ENCODE assay signal across 11 mouse cellular contexts in the genomic region with DNA sequence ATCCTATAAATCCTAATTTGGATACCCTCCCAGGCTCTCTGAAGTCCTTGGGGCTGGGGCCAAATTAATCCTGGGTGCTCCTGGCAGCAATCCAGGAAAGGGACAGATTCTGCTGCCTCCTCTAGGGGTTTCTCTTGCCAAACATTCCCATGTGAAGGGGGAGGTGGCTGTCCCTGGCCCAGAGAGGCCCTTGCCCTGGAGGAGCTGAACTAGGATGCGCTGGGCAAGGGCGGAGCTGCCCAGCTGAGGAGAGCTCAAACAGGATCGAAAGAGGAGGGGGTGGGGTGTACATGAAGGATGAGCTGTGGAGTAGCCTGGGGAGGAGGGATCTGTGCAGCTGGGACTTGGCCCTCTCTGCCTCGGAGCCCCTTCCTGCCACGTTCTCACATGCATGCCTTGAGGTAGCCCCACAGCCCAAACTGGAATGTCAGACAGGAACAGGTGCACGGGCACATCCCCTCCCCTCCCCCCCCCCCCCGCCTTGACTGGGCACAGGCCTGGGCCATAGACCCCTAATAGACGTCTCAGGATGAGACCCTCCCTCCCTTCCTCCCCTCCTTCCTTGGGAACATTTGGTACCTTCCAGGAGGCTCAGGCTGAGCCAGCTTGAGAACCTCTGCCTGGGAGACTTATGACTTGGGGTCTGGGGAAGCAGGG.
A peak's percentile ranks its signal among the peaks of the same experiment; 100 is the strongest.
DNase-seq lines count a peak whose midpoint lies in the region; ATAC-seq and TF ChIP-seq lines count a peak whose summit lies in the region.
"Had no signal": no experiment of that assay in that cellular context is flagged by ENCODE, and none has a peak within 500 bp of the region (broad histone marks: within the 10 kb centered on the region; RNA-seq: fewer than 3 reads in every experiment).

No protein-coding gene starts in this region.

- no peaks in the 10 kb centered on the region for H3K36me3 ChIP-seq in intestine, embryonic 14.5 days (ENCODE audit: control insufficient read depth, insufficient read depth, low read length)
- H3K36me3 ChIP-seq in intestine, postnatal 0 days (ENCODE audit: control insufficient read depth, insufficient read depth), result no peaks in the 10 kb centered on the region
- no peaks in the 10 kb centered on the region for H3K36me3 ChIP-seq in hindbrain, embryonic 10.5 days
- H3K36me3 ChIP-seq in liver, embryonic 12.5 days, result no peaks in the 10 kb centered on the region
- H3K36me3 ChIP-seq: heart, embryonic 13.5 days had no signal

- H3K27ac ChIP-seq in intestine, embryonic 14.5 days (ENCODE audit: low read depth), result no peak overlapping the region
- no peak overlapping the region for H3K27ac ChIP-seq in intestine, postnatal 0 days (ENCODE audit: low read depth, low read length)
- peak overlapping the region; percentile 79 for H3K27ac ChIP-seq in hindbrain, embryonic 10.5 days
- H3K27ac ChIP-seq in liver, embryonic 12.5 days, result no peak overlapping the region
- H3K27ac ChIP-seq: heart, embryonic 13.5 days had no signal

- 5% methylated on average over 7 of the region's 8 CpGs for WGBS in intestine, embryonic 14.5 days
- 12% methylated on average over 5 of the region's 8 CpGs for WGBS in intestine, postnatal 0 days
- 8% methylated on average over 7 of the region's 8 CpGs for WGBS in hindbrain, embryonic 10.5 days
- 12% methylated on average over 6 of the region's 8 CpGs for WGBS in liver, embryonic 12.5 days (ENCODE audit: insufficient replicate concordance)

- no peaks in the 10 kb centered on the region for H3K9me3 ChIP-seq in intestine, embryonic 14.5 days (ENCODE audit: control insufficient read depth, low read length)
- no peaks in the 10 kb centered on the region for H3K9me3 ChIP-seq in intestine, postnatal 0 days (ENCODE audit: control insufficient read depth)
- H3K9me3 ChIP-seq in hindbrain, embryonic 10.5 days, result no peaks in the 10 kb centered on the region
- H3K9me3 ChIP-seq in liver, embryonic 12.5 days (replicated peaks), result no peaks in the 10 kb centered on the region
- H3K9me3 ChIP-seq: heart, embryonic 13.5 days had no signal

- peak; percentile 53; the same call in 1 of the 2 replicates for ATAC-seq in intestine, embryonic 14.5 days (replicated peaks; ENCODE audit: low FRiP score, low TSS enrichment, low read depth)
- ATAC-seq in intestine, postnatal 0 days, result no peak
- no peak for ATAC-seq in liver, embryonic 12.5 days

- H3K27me3 ChIP-seq in intestine, embryonic 14.5 days (replicated peaks; ENCODE audit: control insufficient read depth, insufficient read depth, low read length), result peaks cover 16% of the 10 kb centered on the region
- peaks cover 2% of the 10 kb centered on the region; the same call in 1 of the 2 replicates for H3K27me3 ChIP-seq in intestine, postnatal 0 days (replicated peaks; ENCODE audit: control insufficient read depth, insufficient read depth, low read length)
- H3K27me3 ChIP-seq in hindbrain, embryonic 10.5 days (ENCODE audit: insufficient read depth, poor library complexity, severe bottlenecking), result peaks cover 65% of the 10 kb centered on the region
- peaks cover 55% of the 10 kb centered on the region for H3K27me3 ChIP-seq in liver, embryonic 12.5 days (replicated peaks)

- no peak overlapping the region for H3K9ac ChIP-seq in intestine, embryonic 14.5 days (ENCODE audit: low read length)
- no peak overlapping the region for H3K9ac ChIP-seq in intestine, postnatal 0 days (ENCODE audit: low read depth, low read length)
- H3K9ac ChIP-seq in liver, embryonic 12.5 days, result no peak overlapping the region
- H3K9ac ChIP-seq: heart, embryonic 13.5 days had no signal

- no peak overlapping the region for H3K4me3 ChIP-seq in intestine, embryonic 14.5 days (ENCODE audit: low read depth, low read length)
- H3K4me3 ChIP-seq in intestine, postnatal 0 days (ENCODE audit: low read depth, low read length), result no peak overlapping the region
- peak overlapping the region; percentile 16 for H3K4me3 ChIP-seq in hindbrain, embryonic 10.5 days
- H3K4me3 ChIP-seq in liver, embryonic 12.5 days, result no peak overlapping the region
- H3K4me3 ChIP-seq: heart, embryonic 13.5 days had no signal

- DNase-seq in intestine, embryonic 14.5 days (ENCODE audit: low spot score), result no peak
- peak; percentile 38 for DNase-seq in hindbrain, embryonic 10.5 days (ENCODE audit: low spot score)
- DNase-seq in lung, postnatal 14 days, result peak; percentile 27
- peak; percentile 76 for DNase-seq in retina, postnatal 1 day
- no peak for DNase-seq in gastrocnemius, postnatal 14 days
- no peak for DNase-seq in cerebellum, adult 8-10 months
- DNase-seq: cerebellum, postnatal 36 days; thymus, postnatal 36 days had no signal

- peak overlapping the region; percentile 11; the same call in 1 of the 2 replicates for H3K4me2 ChIP-seq in intestine, embryonic 14.5 days (ENCODE audit: low read length)
- no peak overlapping the region for H3K4me2 ChIP-seq in intestine, postnatal 0 days (replicated peaks; ENCODE audit: low read depth)
- H3K4me2 ChIP-seq in liver, embryonic 12.5 days, result no peak overlapping the region
- H3K4me2 ChIP-seq: heart, embryonic 13.5 days had no signal

- peaks cover 7% of the 10 kb centered on the region; the same call in 1 of the 2 replicates for H3K4me1 ChIP-seq in intestine, embryonic 14.5 days (replicated peaks; ENCODE audit: control insufficient read depth, insufficient read depth, low read length)
- H3K4me1 ChIP-seq in intestine, postnatal 0 days (replicated peaks; ENCODE audit: control insufficient read depth, insufficient read depth, low read length), result no peaks in the 10 kb centered on the region
- H3K4me1 ChIP-seq in hindbrain, embryonic 10.5 days (replicated peaks), result peaks cover 47% of the 10 kb centered on the region
- H3K4me1 ChIP-seq in liver, embryonic 12.5 days, result 0 out of 2 replicates have a peak, but pooled peaks cover 5% of the 10 kb centered on the region

- intact Hi-C loops in gastrocnemius, postnatal 14 days (cut with DNase I; ENCODE audit: low total_unique reads), result no loop called here

- no peak for TF ChIP-seq CTCF in intestine, postnatal 0 days (IDR thresholded peaks at IDR 0.05; ENCODE audit: low read depth)

Comparison
In these comparisons a context has a peak if more than half of its experiments do, and no peak if none do; other contexts are left out.
1. DNase-seq: peak in hindbrain, embryonic 10.5 days (single experiment), lung, postnatal 14 days (single experiment) and retina, postnatal 1 day (single experiment); none in intestine, embryonic 14.5 days (single experiment), gastrocnemius, postnatal 14 days (single experiment) and cerebellum, adult 8-10 months (single experiment).